In genomic region chr2:91961901-91962761, GRCm38 (mm10) we compare ENCODE assay signal across 8 mouse cellular contexts. TPM values are rescaled to one million over a fixed set of nuclear protein-coding genes. Genes with fewer than 3 reads are reported as not detected.
DNase-seq lines count a peak whose midpoint lies in the region; ATAC-seq and TF ChIP-seq lines count a peak whose summit lies in the region.

No protein-coding gene starts in this region.

- peaks cover 63% of the 10 kb centered on the region for H3K4me1 ChIP-seq in heart, embryonic 15.5 days (replicated peaks)
- peaks cover 11% of the 10 kb centered on the region for H3K4me1 ChIP-seq in cortical plate, adult 2 months (ENCODE audit: control insufficient read depth, insufficient read depth, low read length)
- peaks cover 67% of the 10 kb centered on the region for H3K4me1 ChIP-seq in intestine, embryonic 15.5 days (replicated peaks)
- H3K4me1 ChIP-seq in midbrain, embryonic 11.5 days (ENCODE audit: control insufficient read depth, insufficient read depth, low read length): peaks cover 9% of the 10 kb centered on the region

- TF ChIP-seq POLR2A in cortical plate, adult 2 months (IDR thresholded peaks at IDR 0.05; ENCODE audit: extremely low read depth, insufficient read depth, low read length): no peak

- DNase-seq in heart, adult 18-20 months: no peak
- peak; percentile 81 for DNase-seq in midbrain, embryonic 11.5 days (ENCODE audit: low spot score, missing footprints)
- DNase-seq in ovary, postnatal 10 days (ENCODE audit: low spot score): no peak
- no peak for DNase-seq in urinary bladder, postnatal 36 days (ENCODE audit: low spot score in 2 of 2)
- no peak for DNase-seq in left cerebral cortex, adult 8-10 months (ENCODE audit: low spot score in 2 of 2)

- H3K36me3 ChIP-seq in heart, embryonic 15.5 days: no peaks in the 10 kb centered on the region
- H3K36me3 ChIP-seq in intestine, embryonic 15.5 days: no peaks in the 10 kb centered on the region
- no peaks in the 10 kb centered on the region for H3K36me3 ChIP-seq in midbrain, embryonic 11.5 days (ENCODE audit: control insufficient read depth, insufficient read depth, low read length)

- H3K4me2 ChIP-seq in heart, embryonic 15.5 days: peak overlapping the region; percentile 90
- peak overlapping the region; percentile 80 for H3K4me2 ChIP-seq in intestine, embryonic 15.5 days (replicated peaks)
- H3K4me2 ChIP-seq in midbrain, embryonic 11.5 days: peak overlapping the region; percentile 90

- H3K27me3 ChIP-seq in heart, embryonic 15.5 days: no peaks in the 10 kb centered on the region
- no peaks in the 10 kb centered on the region for H3K27me3 ChIP-seq in intestine, embryonic 15.5 days (replicated peaks)
- peaks cover 2% of the 10 kb centered on the region for H3K27me3 ChIP-seq in midbrain, embryonic 11.5 days (ENCODE audit: control insufficient read depth, insufficient read depth, low read length)

- H3K4me3 ChIP-seq in heart, embryonic 15.5 days: peak overlapping the region; percentile 93
- peak overlapping the region; percentile 65 for H3K4me3 ChIP-seq in cortical plate, adult 2 months (ENCODE audit: insufficient read depth, low read length)
- H3K4me3 ChIP-seq in intestine, embryonic 15.5 days (replicated peaks): peak overlapping the region; percentile 83
- H3K4me3 ChIP-seq in midbrain, embryonic 11.5 days (ENCODE audit: low read depth, low read length): peak overlapping the region; percentile 80

- no peak for TF ChIP-seq CTCF in cortical plate, adult 2 months (IDR thresholded peaks at IDR 0.05; ENCODE audit: extremely low read depth, insufficient read depth, low read length)

- 46% methylated on average over 4 of the region's 4 CpGs for WGBS in heart, embryonic 15.5 days
- 37% methylated on average over 4 of the region's 4 CpGs for WGBS in intestine, embryonic 15.5 days
- WGBS in midbrain, embryonic 11.5 days: 69% methylated on average over 4 of the region's 4 CpGs

- ATAC-seq in heart, embryonic 15.5 days (replicated peaks; ENCODE audit: insufficient number of reproducible peaks, insufficient read depth, low FRiP score, low read depth): no peak
- ATAC-seq in intestine, embryonic 15.5 days: peak; percentile 77
- no peak for ATAC-seq in midbrain, embryonic 11.5 days (ENCODE audit: low FRiP score)

- H3K9ac ChIP-seq in heart, embryonic 15.5 days: peak overlapping the region; percentile 96
- H3K9ac ChIP-seq in intestine, embryonic 15.5 days: peak overlapping the region; percentile 94
- H3K9ac ChIP-seq in midbrain, embryonic 11.5 days (ENCODE audit: low read length): peak overlapping the region; percentile 86; the same call in 1 of the 2 replicates

- H3K27ac ChIP-seq in heart, embryonic 15.5 days: peak overlapping the region; percentile 87
- peak overlapping the region; percentile 93 for H3K27ac ChIP-seq in cortical plate, adult 2 months (ENCODE audit: insufficient read depth, low read length)
- peak overlapping the region; percentile 92 for H3K27ac ChIP-seq in intestine, embryonic 15.5 days
- H3K27ac ChIP-seq in midbrain, embryonic 11.5 days (ENCODE audit: low read depth, low read length): no peak overlapping the region

- H3K9me3 ChIP-seq in heart, embryonic 15.5 days (replicated peaks): no peaks in the 10 kb centered on the region
- no peaks in the 10 kb centered on the region for H3K9me3 ChIP-seq in intestine, embryonic 15.5 days
- no peaks in the 10 kb centered on the region for H3K9me3 ChIP-seq in midbrain, embryonic 11.5 days (ENCODE audit: control insufficient read depth, low read length)

RNA-seq across cellular contexts. Expression of gene Dgkz, which starts 13.5 kb away (rescaled TPM):
- polyA plus RNA-seq in heart, embryonic 15.5 days (2015; fragmentation: Nextera tagmentation; extraction: Ambion mirVana): 26.6 and 48.2 TPM in 2 replicates
- 10 to 100 TPM; 33.8 to 35.9 TPM for total RNA-seq in heart, adult 18-20 months (2021)
- polyA plus RNA-seq in cortical plate, adult 2 months (2012; rRNA removed): 550 and 668 TPM in 2 replicates
- 60.3 and 76.1 TPM in 2 replicates for polyA plus RNA-seq in intestine, embryonic 15.5 days (2015; fragmentation: Nextera tagmentation; extraction: Ambion mirVana)
- 19.2 and 23.7 TPM in 2 replicates for polyA plus RNA-seq in midbrain, embryonic 11.5 days (2014; fragmentation: Nextera tagmentation; extraction: Ambion mirVana)
- total RNA-seq in left cerebral cortex, adult 8-10 months (2022): 100 to 1,000 TPM; 414 to 471 (median 424) TPM

RNA-seq across cellular contexts. Expression of gene Gm9821, which starts 16.6 kb away (rescaled TPM):
- polyA plus RNA-seq in heart, embryonic 15.5 days (2015; fragmentation: Nextera tagmentation; extraction: Ambion mirVana): 1.7 and 2.2 TPM in 2 replicates
- total RNA-seq in heart, adult 18-20 months (2021): not detected
- not detected in 2 replicates for polyA plus RNA-seq in cortical plate, adult 2 months (2012; rRNA removed)
- polyA plus RNA-seq in intestine, embryonic 15.5 days (2015; fragmentation: Nextera tagmentation; extraction: Ambion mirVana): 0.44 and 0.73 TPM in 2 replicates
- polyA plus RNA-seq in midbrain, embryonic 11.5 days (2014; fragmentation: Nextera tagmentation; extraction: Ambion mirVana): 0.25 TPM in 1 of 2 replicates, not detected in the other
- not detected for total RNA-seq in left cerebral cortex, adult 8-10 months (2022)

RNA-seq across cellular contexts. Expression of gene Mdk, which starts 30.0 kb away (rescaled TPM):
- polyA plus RNA-seq in heart, embryonic 15.5 days (2015; fragmentation: Nextera tagmentation; extraction: Ambion mirVana): 293 and 372 TPM in 2 replicates
- total RNA-seq in heart, adult 18-20 months (2021): 1 to 10 TPM; 2.3 to 2.9 TPM
- polyA plus RNA-seq in cortical plate, adult 2 months (2012; rRNA removed): 38.2 and 38.5 TPM in 2 replicates
- polyA plus RNA-seq in intestine, embryonic 15.5 days (2015; fragmentation: Nextera tagmentation; extraction: Ambion mirVana): 534 and 652 TPM in 2 replicates
- 926 and 968 TPM in 2 replicates for polyA plus RNA-seq in midbrain, embryonic 11.5 days (2014; fragmentation: Nextera tagmentation; extraction: Ambion mirVana)
- 10 to 100 TPM; 17.9 to 21.1 (median 19.8) TPM for total RNA-seq in left cerebral cortex, adult 8-10 months (2022)

RNA-seq across cellular contexts. Expression of gene Chrm4, which starts 35.1 kb away (rescaled TPM):
- not detected in 2 replicates for polyA plus RNA-seq in heart, embryonic 15.5 days (2015; fragmentation: Nextera tagmentation; extraction: Ambion mirVana)
- not detected for total RNA-seq in heart, adult 18-20 months (2021)
- 32.9 and 45.0 TPM in 2 replicates for polyA plus RNA-seq in cortical plate, adult 2 months (2012; rRNA removed)
- polyA plus RNA-seq in intestine, embryonic 15.5 days (2015; fragmentation: Nextera tagmentation; extraction: Ambion mirVana): 0.23 and 0.25 TPM in 2 replicates
- polyA plus RNA-seq in midbrain, embryonic 11.5 days (2014; fragmentation: Nextera tagmentation; extraction: Ambion mirVana): 0.26 and 0.37 TPM in 2 replicates
- 10 to 100 TPM; 57.9 to 66.5 (median 60.3) TPM for total RNA-seq in left cerebral cortex, adult 8-10 months (2022)
